Mouse (Mus musculus) liver (tissue): ENCODE results near the gene Amz1.

Experiments
- DNase-seq: peaks from one replicate; pipeline ENCODE4 v3.0.0-alpha.2; 2020; ENCODE audit warnings: mixed read lengths

Gene Amz1

GRCm38 (mm10) chr5:140726062-140726839 is 2.3 kb downstream of the Amz1 start:
- no peak for DNase-seq

- DNase-seq = no peak
Observed at GRCm38 (mm10) chr5:140726946-140727740, 3.2 kb downstream of the Amz1 start.

GRCm38 (mm10) chr5:140731040-140731797 is 7.3 kb downstream of the Amz1 start:
- DNase-seq = no peak

DNA sequence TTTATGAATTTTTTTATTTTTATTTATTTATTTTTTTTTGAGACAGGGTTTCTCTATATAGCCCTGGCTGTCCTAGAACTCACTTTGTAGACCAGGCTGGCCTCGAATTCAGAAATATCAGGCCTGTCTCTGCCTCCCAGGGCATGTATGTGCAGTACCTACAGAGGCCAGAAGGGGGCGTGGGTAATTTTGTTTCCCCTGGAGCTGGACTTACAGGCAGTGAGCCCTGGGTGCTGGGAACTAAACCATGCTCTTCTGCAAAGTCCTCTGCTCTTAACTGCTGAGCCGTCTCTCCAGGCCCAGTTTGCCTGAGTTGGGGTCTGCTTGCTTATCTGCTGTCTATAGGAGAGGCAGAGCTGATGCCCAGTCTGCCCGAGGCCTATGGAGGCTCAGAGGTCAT is 8.3 kb downstream of the Amz1 start:
- DNase-seq = peak; percentile 42

DNA sequence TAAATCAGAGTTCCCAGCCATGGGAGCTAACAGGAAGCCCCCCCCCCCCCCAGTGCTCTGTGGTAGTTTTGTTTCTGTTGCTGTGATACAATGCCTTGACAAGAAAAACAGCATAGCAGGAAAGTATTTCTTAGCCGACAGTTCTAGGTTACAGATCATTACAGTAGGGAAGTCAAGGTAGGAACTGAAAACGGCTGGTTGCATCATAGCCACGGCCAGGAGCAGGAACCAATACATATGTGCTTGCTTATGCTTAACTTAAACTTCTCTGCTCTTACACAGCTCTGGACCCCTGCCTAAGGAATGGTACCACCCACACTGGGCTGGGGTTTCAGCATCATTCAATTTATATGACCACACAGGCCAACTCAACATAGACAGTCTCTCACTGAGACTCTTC is 9.4 kb downstream of the Amz1 start:
- no peak for DNase-seq

- DNase-seq = no peak
Observed at GRCm38 (mm10) chr5:140735297-140735696, 11.4 kb downstream of the Amz1 start.

GRCm38 (mm10) chr5:140736166-140736565 is 12.2 kb downstream of the Amz1 start:
- no peak for DNase-seq

DNA sequence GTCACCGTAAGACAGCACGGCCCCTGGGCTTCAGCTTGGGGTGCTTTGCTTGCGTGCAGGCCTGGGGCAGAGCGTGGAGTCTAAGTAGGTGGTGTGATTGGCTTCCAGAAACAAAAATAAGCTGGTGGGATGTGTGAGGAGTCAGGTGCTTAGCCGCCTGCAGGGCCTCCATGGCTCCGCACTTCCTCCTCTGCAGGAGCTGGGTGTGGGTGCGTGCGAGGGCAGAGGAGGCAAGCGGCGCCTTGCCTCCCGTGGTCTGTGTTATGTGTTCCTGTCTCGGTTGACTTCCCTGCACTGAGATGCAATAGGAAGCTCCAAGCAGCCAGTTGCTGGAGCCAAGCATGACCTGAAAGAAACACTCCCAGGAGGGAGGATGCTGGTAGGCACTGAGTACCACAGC is 15.9 kb downstream of the Amz1 start:
- DNase-seq = no peak

DNA sequence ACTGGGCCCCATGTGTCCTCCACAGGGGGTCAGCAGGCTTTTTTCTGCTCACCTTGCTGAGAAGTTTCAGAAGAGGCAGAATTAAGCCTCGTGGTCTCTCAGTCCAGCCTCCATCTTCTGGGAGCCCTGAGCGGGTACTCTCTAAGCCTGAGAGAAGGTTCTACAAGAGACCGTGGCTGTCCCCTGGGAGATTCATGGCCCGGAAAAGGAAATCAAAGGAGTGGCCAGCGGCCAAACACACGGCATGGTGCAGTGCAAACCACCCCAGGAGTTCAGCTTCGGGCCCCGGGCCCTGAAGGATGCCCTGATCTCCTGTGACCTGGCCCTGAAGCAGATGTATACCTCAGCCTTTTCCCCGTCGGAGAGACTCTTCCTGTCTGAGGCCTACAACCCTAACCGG is 17.1 kb downstream of the Amz1 start:
- no peak for DNase-seq

DNA sequence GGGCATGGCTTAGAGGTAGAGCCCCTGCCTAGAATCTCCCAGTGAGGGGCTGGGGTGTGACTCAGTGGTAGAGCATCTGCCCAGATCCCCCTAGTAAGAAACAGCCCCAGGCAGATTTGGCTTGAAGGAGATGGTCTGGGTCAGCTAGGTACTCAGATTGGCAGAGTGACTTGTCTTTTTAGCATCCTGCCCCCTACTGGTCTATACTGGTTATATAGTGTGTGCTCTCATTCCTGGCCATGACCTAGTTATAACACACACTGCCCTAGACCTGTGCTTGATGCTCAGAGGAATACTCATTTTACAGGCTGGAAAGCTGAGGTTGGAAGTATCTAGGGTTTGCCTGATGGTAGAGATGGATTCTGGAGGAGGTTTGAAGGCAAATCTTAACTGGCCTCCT is 17.9 kb downstream of the Amz1 start:
- DNase-seq = no peak

GRCm38 (mm10) chr5:140743706-140744131 is 19.8 kb downstream of the Amz1 start:
- no peak for DNase-seq

- DNase-seq = no peak
Observed at GRCm38 (mm10) chr5:140748425-140748824, 24.5 kb downstream of the Amz1 start.

DNA sequence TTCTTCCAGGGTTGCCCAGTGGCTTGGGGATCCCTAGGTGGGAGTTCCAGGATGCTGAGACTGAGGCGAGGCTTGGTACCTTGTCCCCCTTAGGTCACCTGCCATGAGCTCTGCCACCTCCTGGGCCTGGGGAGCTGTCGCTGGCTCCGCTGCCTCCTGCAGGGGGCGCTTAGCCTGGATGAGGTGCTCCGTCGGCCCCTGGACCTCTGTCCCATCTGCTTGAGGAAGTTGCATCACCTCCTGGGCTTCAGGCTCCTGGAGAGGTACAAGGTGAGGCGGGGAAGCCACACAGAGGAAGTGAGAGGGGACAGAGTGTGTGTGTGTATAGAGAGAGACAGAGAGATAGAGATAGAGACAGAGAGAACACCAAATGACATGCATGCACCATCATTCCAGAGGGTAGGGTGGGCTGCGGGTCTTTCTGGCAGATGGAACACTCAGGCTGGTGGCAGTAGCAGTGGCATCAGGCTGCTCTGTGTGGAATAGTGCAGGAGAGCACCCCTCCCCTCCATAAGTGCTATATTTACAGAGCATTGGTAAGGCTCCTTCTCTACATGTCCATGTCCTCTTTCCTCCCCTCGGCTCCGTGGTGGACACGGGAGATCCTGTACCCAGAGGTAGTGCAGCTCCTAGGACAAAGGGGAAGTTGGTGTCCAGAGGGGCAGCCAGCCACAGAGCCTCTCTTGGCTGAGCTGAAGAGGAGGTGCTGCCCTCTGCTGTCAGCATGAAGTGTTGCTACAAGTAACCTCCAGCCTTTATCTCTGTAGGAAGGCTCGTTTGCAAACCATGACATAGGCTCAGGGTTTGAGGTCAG is 25.3 kb downstream of the Amz1 start:
- DNase-seq = peak; percentile 78

GRCm38 (mm10) chr5:140750925-140751324 is 27.0 kb downstream of the Amz1 start:
- peak; percentile 31 for DNase-seq

DNA sequence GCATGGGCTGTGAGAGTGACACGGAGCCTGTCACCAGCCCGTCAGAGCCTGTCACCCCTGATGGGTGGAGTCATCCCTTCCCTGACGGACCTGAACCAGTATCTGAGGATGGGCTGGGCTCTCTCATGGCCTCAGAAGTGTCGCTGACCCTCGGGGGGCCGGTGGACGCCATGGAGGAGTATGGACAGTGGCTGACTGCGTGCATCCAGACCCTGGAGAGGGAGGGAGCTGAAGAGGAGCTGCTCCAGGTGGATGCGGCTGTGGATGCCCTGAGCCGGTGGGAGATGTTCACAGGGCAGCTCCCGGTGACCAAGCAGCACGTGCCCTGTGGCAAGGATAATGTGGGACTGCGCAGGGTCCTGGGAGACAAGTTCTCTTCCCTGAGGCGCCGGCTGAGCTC is 28.1 kb downstream of the Amz1 start:
- DNase-seq = no peak

DNA sequence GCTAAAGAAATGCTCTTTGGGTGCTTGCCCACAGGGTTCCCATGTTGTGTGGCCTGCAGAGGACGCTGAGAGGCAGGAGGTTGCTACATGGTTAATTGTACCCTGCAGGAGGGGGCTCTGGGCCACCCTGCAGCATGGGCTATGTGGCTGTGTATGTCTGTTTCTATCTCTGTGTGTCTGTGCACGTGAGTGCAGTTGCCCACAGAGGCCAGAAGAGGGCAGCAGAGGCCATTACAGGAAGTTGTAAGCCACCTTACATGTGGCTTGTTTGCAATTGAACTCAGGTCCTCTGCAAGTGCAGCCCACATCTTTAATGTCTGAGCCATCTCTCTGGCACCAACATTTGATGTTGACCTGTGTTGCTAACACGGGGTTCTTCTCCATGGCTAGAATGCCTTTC is 28.7 kb downstream of the Amz1 start:
- no peak for DNase-seq

GRCm38 (mm10) chr5:140753223-140753622 is 29.3 kb downstream of the Amz1 start:
- no peak for DNase-seq

DNA sequence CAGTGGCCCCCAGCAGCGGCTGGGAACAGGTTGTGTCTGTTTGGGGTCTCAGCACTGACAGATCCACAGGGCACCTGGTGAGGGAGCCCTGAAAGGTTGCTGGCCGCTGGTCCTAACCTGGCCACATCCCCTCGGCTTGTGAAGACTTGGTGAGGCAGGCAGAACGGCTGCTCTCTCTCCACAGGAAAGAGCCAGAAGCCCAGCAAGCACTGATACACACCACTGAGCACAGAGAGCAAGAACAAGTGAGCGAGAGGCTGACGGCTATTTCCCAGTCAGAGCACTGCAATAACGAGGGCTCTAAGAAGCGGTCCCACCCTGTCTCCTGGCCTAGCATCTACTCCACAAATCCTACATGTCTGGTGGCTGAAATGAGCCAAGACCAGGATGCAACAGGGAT is 34.9 kb downstream of the Amz1 start:
- DNase-seq = no peak

GRCm38 (mm10) chr5:140762540-140762939 is 38.6 kb downstream of the Amz1 start:
- no peak for DNase-seq

DNA sequence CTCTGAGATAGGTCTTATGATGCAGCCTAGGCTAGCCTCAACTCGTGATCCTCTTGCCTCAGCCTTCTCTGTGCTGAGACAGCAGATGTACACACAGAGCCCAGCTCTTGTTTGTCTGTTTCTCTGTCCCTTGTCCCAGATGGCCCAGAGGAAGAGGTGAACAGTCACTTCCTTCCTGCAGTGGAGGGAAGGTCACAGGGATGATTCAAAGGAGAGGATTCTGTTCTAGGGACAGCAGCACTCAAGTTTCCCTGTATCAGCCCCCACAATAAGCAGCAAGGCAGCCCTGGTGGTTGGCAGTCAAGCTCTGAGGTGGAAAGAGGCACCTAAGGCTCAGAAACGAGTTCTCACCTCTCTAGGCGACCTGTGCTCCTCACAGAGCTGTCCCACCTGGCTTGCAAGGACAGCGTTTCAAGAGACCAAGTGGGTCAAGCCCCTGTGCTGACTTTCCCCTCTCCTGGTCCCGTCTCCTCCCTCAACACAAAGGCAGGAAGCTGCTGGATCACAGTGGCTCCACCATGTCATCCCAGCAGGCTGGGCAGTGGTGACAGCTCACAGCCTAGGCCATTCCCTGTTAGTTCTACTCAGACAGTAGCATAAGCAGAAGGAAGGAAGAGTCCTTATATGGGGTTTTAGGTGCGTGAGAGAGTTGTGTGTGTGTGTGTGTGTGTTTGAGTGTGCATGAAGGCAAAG is 41.1 kb downstream of the Amz1 start:
- no peak for DNase-seq

- DNase-seq = no peak
Observed at GRCm38 (mm10) chr5:140766566-140766965, 42.6 kb downstream of the Amz1 start.

DNA sequence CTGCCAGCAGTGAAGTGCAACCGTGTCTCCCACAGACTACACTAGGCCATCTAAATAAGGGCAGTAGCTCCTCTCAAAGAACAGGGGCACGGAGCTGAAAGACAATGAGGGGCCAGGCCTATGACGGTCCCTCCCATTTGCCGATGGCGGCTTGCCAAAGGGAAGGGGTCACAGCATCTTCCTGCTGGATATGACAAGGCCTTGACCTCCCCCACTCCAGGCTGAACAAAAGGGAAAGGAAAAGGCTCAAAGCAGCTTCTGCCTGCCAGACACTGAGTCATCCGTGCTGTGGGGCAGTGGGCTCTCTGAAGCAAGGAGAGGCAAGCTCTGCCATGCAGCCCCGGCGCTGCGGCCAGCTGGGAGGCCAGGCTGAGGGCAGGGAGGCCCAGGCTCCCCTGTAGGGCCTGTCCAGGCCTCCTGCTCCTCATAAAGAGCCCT is 43.8 kb downstream of the Amz1 start:
- DNase-seq = peak; percentile 59
